Mouse (Mus musculus) c-Kit-positive CD71-positive TER-119-negative erythroid progenitor cells, embryonic 14.5 days (primary cell): ENCODE data around the gene Mad1l1.

Experiments used
- DNase-seq: peaks from one replicate; pipeline ENCODE4 v3.0.0-alpha.2; 2013; ENCODE audit warnings: low read depth

Gene Mad1l1

GRCm38 (mm10) chr5:140215471-140216087 lies 105.8 kb downstream of the Mad1l1 start:
- no peak for DNase-seq

- no peak for DNase-seq
Observed at GRCm38 (mm10) chr5:140213001-140213400, 108.4 kb downstream of the Mad1l1 start.

- no peak for DNase-seq
Observed at GRCm38 (mm10) chr5:140210417-140211184, 110.8 kb downstream of the Mad1l1 start.

GRCm38 (mm10) chr5:140208743-140209409 lies 112.5 kb downstream of the Mad1l1 start:
- DNase-seq: peak; percentile 80

GRCm38 (mm10) chr5:140206726-140207703 lies 114.3 kb downstream of the Mad1l1 start:
- no peak for DNase-seq

GRCm38 (mm10) chr5:140205991-140206390 lies 115.4 kb downstream of the Mad1l1 start:
- no peak for DNase-seq

GRCm38 (mm10) chr5:140204465-140204864 lies 116.9 kb downstream of the Mad1l1 start:
- DNase-seq: no peak

- no peak for DNase-seq
Observed at GRCm38 (mm10) chr5:140204037-140204436, 117.3 kb downstream of the Mad1l1 start.

- no peak for DNase-seq
Observed at GRCm38 (mm10) chr5:140202451-140202850, 118.9 kb downstream of the Mad1l1 start.

- no peak for DNase-seq
Observed at GRCm38 (mm10) chr5:140201566-140201965, 119.8 kb downstream of the Mad1l1 start.

- no peak for DNase-seq
Observed at GRCm38 (mm10) chr5:140201109-140201508, 120.2 kb downstream of the Mad1l1 start.

GRCm38 (mm10) chr5:140197705-140198104 lies 123.6 kb downstream of the Mad1l1 start:
- DNase-seq: peak; percentile 46

GRCm38 (mm10) chr5:140196446-140196845 lies 124.9 kb downstream of the Mad1l1 start:
- DNase-seq: no peak

- no peak for DNase-seq
Observed at GRCm38 (mm10) chr5:140194173-140194572, 127.2 kb downstream of the Mad1l1 start.

- no peak for DNase-seq
Observed at GRCm38 (mm10) chr5:140191539-140191938, 129.8 kb downstream of the Mad1l1 start.

GRCm38 (mm10) chr5:140186351-140186750 lies 135.0 kb downstream of the Mad1l1 start:
- DNase-seq: no peak

- DNase-seq: no peak
Observed at GRCm38 (mm10) chr5:140185757-140186156, 135.6 kb downstream of the Mad1l1 start.

- no peak for DNase-seq
Observed at GRCm38 (mm10) chr5:140183387-140183786, 138.0 kb downstream of the Mad1l1 start.

GRCm38 (mm10) chr5:140182351-140182750 lies 139.0 kb downstream of the Mad1l1 start:
- DNase-seq: no peak

- no peak for DNase-seq
Observed at GRCm38 (mm10) chr5:140180016-140180415, 141.3 kb downstream of the Mad1l1 start.

- DNase-seq: no peak
Observed at GRCm38 (mm10) chr5:140178058-140178690, 143.2 kb downstream of the Mad1l1 start.
